Mouse (Mus musculus) myocyte (in vitro differentiated cells): ENCODE measurements around the gene Timm17a.

Source experiments
- MAX ChIP-seq: IDR thresholded peaks from one replicate; pipeline ENCODE4 v1.6.1; 2011; ENCODE audit warnings: low read depth, mild to moderate bottlenecking, control low read depth
- MYOG ChIP-seq, 3 experiments: IDR thresholded peaks; one replicate each; pipeline ENCODE4 v1.6.1; 2011; ENCODE audit warnings: control low read depth in 2 of 3, low read depth in 2 of 3, mild to moderate bottlenecking in 2 of 3; ENCODE audit not compliant: insufficient read length in 2 of 3, control insufficient read depth in 1 of 3, insufficient read depth in 1 of 3
- POLR2A ChIP-seq: IDR thresholded peaks from one replicate; pipeline ENCODE4 v1.6.1; 2011; ENCODE audit warnings: low read depth, mild to moderate bottlenecking, control low read depth, moderate library complexity; ENCODE audit not compliant: insufficient read length
- SRF ChIP-seq: IDR thresholded peaks from one replicate; pipeline ENCODE4 v1.6.1; 2011; ENCODE audit warnings: low read depth; ENCODE audit not compliant: control insufficient read depth, insufficient read length

GRCm38 (mm10) chr1:135250706-135251105, 62.9 kb downstream of the Timm17a start:
- peak in 1 of 3 experiments; percentile 49 for TF ChIP-seq MYOG (IDR thresholded peaks at IDR 0.05; ENCODE audit: control insufficient read depth in 1 of 3, insufficient read depth in 1 of 3, insufficient read length in 2 of 3, low read depth in 2 of 3)
- TF ChIP-seq SRF = no peak
- no peak for TF ChIP-seq POLR2A
- TF ChIP-seq MAX = no peak
